Mouse (Mus musculus): Measurements from ENCODE around the gene Slc22a1. TPM values are rescaled to one million over a fixed set of nuclear protein-coding genes. Genes with fewer than 3 reads are reported as not detected.

Slc22a1 gene
- polyA plus RNA-seq, 1 experiment from 2014 or later, result 1.1 TPM

GRCm38 (mm10) chr17:12710050-12710780, 34.6 kb upstream of the Slc22a1 start:
- H3K4me1 ChIP-seq, result peaks cover 5% of the 10 kb centered on the region
- H3K9me3 ChIP-seq, result no peaks in the 10 kb centered on the region
- DNase-seq (ENCODE audit: low spot score), result no peak
- no peaks in the 10 kb centered on the region for H3K27me3 ChIP-seq (ENCODE audit: insufficient read depth, poor library complexity, severe bottlenecking)
- H3K4me3 ChIP-seq, result no peak overlapping the region
- H3K36me3 ChIP-seq, result peaks cover 96% of the 10 kb centered on the region
- 83% methylated on average over 13 of the region's 13 CpGs for WGBS
- H3K27ac ChIP-seq, result 0 out of 2 replicates have a peak overlapping the region, but pooled peaks have one; percentile 47

- WGBS, result 88% methylated on average over 3 of the region's 3 CpGs
- H3K36me3 ChIP-seq, result peaks cover 96% of the 10 kb centered on the region
- no peak overlapping the region for H3K27ac ChIP-seq
Observed at GRCm38 (mm10) chr17:12708398-12708797, 32.8 kb upstream of the Slc22a1 start.

GRCm38 (mm10) chr17:12706590-12707049, 31.0 kb upstream of the Slc22a1 start:
- no peaks in the 10 kb centered on the region for H3K9me3 ChIP-seq
- 89% methylated on average over 10 of the region's 10 CpGs for WGBS
- H3K36me3 ChIP-seq, result peaks cover 96% of the 10 kb centered on the region
- DNase-seq (ENCODE audit: low spot score), result no peak
- no peak overlapping the region for H3K4me3 ChIP-seq
- no peak overlapping the region for H3K27ac ChIP-seq
- no peaks in the 10 kb centered on the region for H3K27me3 ChIP-seq (ENCODE audit: insufficient read depth, poor library complexity, severe bottlenecking)
- peaks cover 6% of the 10 kb centered on the region; the same call in 1 of the 2 replicates for H3K4me1 ChIP-seq

More at GRCm38 (mm10) chr17:12708398-12708797, 32.8 kb upstream of the Slc22a1 start:
- no peak for DNase-seq (ENCODE audit: low spot score)
- no peak overlapping the region for H3K4me3 ChIP-seq
- H3K4me1 ChIP-seq, result no peaks in the 10 kb centered on the region
- no peaks in the 10 kb centered on the region for H3K9me3 ChIP-seq
- H3K27me3 ChIP-seq (ENCODE audit: insufficient read depth, poor library complexity, severe bottlenecking), result no peaks in the 10 kb centered on the region

GRCm38 (mm10) chr17:12702901-12703300, 27.3 kb upstream of the Slc22a1 start:
- H3K27ac ChIP-seq, result no peak overlapping the region
- H3K9me3 ChIP-seq, result no peaks in the 10 kb centered on the region
- H3K27me3 ChIP-seq (ENCODE audit: insufficient read depth, poor library complexity, severe bottlenecking), result no peaks in the 10 kb centered on the region
- 35% methylated on average over 5 of the region's 5 CpGs for WGBS
- no peak for DNase-seq (ENCODE audit: low spot score)
- peaks cover 97% of the 10 kb centered on the region for H3K36me3 ChIP-seq
- H3K4me1 ChIP-seq, result peaks cover 6% of the 10 kb centered on the region; the same call in 1 of the 2 replicates
- H3K4me3 ChIP-seq, result no peak overlapping the region

GRCm38 (mm10) chr17:12700373-12700772, 24.7 kb upstream of the Slc22a1 start:
- H3K9me3 ChIP-seq, result no peaks in the 10 kb centered on the region
- H3K27me3 ChIP-seq (ENCODE audit: insufficient read depth, poor library complexity, severe bottlenecking), result no peaks in the 10 kb centered on the region
- H3K36me3 ChIP-seq, result peaks cover 99% of the 10 kb centered on the region
- peaks cover 6% of the 10 kb centered on the region; the same call in 1 of the 2 replicates for H3K4me1 ChIP-seq
- H3K4me3 ChIP-seq, result no peak overlapping the region
- 95% methylated on average over 6 of the region's 6 CpGs for WGBS
- no peak overlapping the region for H3K27ac ChIP-seq
- DNase-seq (ENCODE audit: low spot score), result no peak

GRCm38 (mm10) chr17:12691899-12692298, 16.3 kb upstream of the Slc22a1 start:
- H3K4me3 ChIP-seq, result no peak overlapping the region
- H3K36me3 ChIP-seq, result peaks cover 97% of the 10 kb centered on the region
- 95% methylated on average over 7 of the region's 7 CpGs for WGBS

GRCm38 (mm10) chr17:12689537-12689936, 13.9 kb upstream of the Slc22a1 start:
- Histone ChIP-seq H3K27ac (no peak overlapping the region), H3K27me3 (ENCODE audit: insufficient read depth, poor library complexity, severe bottlenecking) (no peaks in the 10 kb centered on the region), H3K36me3 (peaks cover 100% of the 10 kb centered on the region), H3K4me1 (peaks cover 19% of the 10 kb centered on the region), H3K9me3 (no peaks in the 10 kb centered on the region), H3K4me3 (no peak overlapping the region)
- no peak for DNase-seq (ENCODE audit: low spot score)
- 69% methylated on average over 3 of the region's 3 CpGs for WGBS

More at GRCm38 (mm10) chr17:12691899-12692298, 16.3 kb upstream of the Slc22a1 start:
- H3K27me3 ChIP-seq (ENCODE audit: insufficient read depth, poor library complexity, severe bottlenecking), result no peaks in the 10 kb centered on the region
- H3K27ac ChIP-seq, result no peak overlapping the region
- no peaks in the 10 kb centered on the region for H3K9me3 ChIP-seq
- DNase-seq (ENCODE audit: low spot score), result no peak
- peaks cover 12% of the 10 kb centered on the region for H3K4me1 ChIP-seq

- no peak for DNase-seq (ENCODE audit: low spot score)
- WGBS, result 75% methylated on average over 20 of the region's 20 CpGs
- no peaks in the 10 kb centered on the region for H3K9me3 ChIP-seq
- no peak overlapping the region for H3K4me3 ChIP-seq
- H3K36me3 ChIP-seq, result peaks cover 100% of the 10 kb centered on the region
- H3K27ac ChIP-seq, result peak overlapping the region; percentile 57; the same call in 1 of the 2 replicates
- no peaks in the 10 kb centered on the region for H3K27me3 ChIP-seq (ENCODE audit: insufficient read depth, poor library complexity, severe bottlenecking)
- H3K4me1 ChIP-seq, result peaks cover 19% of the 10 kb centered on the region
Observed at GRCm38 (mm10) chr17:12688427-12689110, 12.9 kb upstream of the Slc22a1 start.

- Histone ChIP-seq H3K36me3 (peaks cover 99% of the 10 kb centered on the region), H3K9me3 (no peaks in the 10 kb centered on the region), H3K27me3 (ENCODE audit: insufficient read depth, poor library complexity, severe bottlenecking) (no peaks in the 10 kb centered on the region), H3K4me1 (peaks cover 19% of the 10 kb centered on the region), H3K27ac (peak overlapping the region; percentile 37; the same call in 1 of the 2 replicates), H3K4me3 (no peak overlapping the region)
- WGBS, result 80% methylated on average over 7 of the region's 7 CpGs
- DNase-seq (ENCODE audit: low spot score), result no peak
Observed at GRCm38 (mm10) chr17:12684928-12685624, 9.4 kb upstream of the Slc22a1 start.

- Histone ChIP-seq H3K4me1 (peaks cover 19% of the 10 kb centered on the region), H3K9me3 (no peaks in the 10 kb centered on the region), H3K27me3 (ENCODE audit: insufficient read depth, poor library complexity, severe bottlenecking) (no peaks in the 10 kb centered on the region), H3K27ac (no peak overlapping the region; the same call in 1 of the 2 replicates), H3K4me3 (no peak overlapping the region), H3K36me3 (peaks cover 99% of the 10 kb centered on the region)
- 74% methylated on average over 4 of the region's 4 CpGs for WGBS
- no peak for DNase-seq (ENCODE audit: low spot score)
Observed at GRCm38 (mm10) chr17:12684412-12684811, 8.8 kb upstream of the Slc22a1 start.

- Histone ChIP-seq H3K4me3 (no peak overlapping the region), H3K36me3 (peaks cover 92% of the 10 kb centered on the region), H3K27me3 (ENCODE audit: insufficient read depth, poor library complexity, severe bottlenecking) (no peaks in the 10 kb centered on the region), H3K4me1 (0 out of 2 replicates have a peak, but pooled peaks cover 12% of the 10 kb centered on the region), H3K9me3 (no peaks in the 10 kb centered on the region), H3K27ac (no peak overlapping the region)
- WGBS, result 89% methylated on average over 13 of the region's 13 CpGs
- no peak for DNase-seq (ENCODE audit: low spot score)
Observed at GRCm38 (mm10) chr17:12683582-12683981, 8.0 kb upstream of the Slc22a1 start.

- Histone ChIP-seq H3K4me1 (peaks cover 8% of the 10 kb centered on the region), H3K9me3 (no peaks in the 10 kb centered on the region)
- DNase-seq (ENCODE audit: low spot score), result no peak
Observed at GRCm38 (mm10) chr17:12678261-12678660, 2.6 kb upstream of the Slc22a1 start.

More at GRCm38 (mm10) chr17:12678261-12678660, 2.6 kb upstream of the Slc22a1 start:
- Histone ChIP-seq H3K27me3 (ENCODE audit: insufficient read depth, poor library complexity, severe bottlenecking) (no peaks in the 10 kb centered on the region), H3K36me3 (peaks cover 39% of the 10 kb centered on the region), H3K4me3 (no peak overlapping the region), H3K27ac (no peak overlapping the region)

All from heart, embryonic 10.5 days (tissue).